Mouse (Mus musculus): ENCODE measurements around the gene Sema3a. TPM values are rescaled to one million over a fixed set of nuclear protein-coding genes. Genes with fewer than 3 reads are reported as not detected.
A peak's percentile ranks its signal among the peaks of the same experiment; 100 is the strongest.

The Sema3a gene
- polyA plus RNA-seq, 2 experiments: 22.1 to 43.8 TPM

DNA sequence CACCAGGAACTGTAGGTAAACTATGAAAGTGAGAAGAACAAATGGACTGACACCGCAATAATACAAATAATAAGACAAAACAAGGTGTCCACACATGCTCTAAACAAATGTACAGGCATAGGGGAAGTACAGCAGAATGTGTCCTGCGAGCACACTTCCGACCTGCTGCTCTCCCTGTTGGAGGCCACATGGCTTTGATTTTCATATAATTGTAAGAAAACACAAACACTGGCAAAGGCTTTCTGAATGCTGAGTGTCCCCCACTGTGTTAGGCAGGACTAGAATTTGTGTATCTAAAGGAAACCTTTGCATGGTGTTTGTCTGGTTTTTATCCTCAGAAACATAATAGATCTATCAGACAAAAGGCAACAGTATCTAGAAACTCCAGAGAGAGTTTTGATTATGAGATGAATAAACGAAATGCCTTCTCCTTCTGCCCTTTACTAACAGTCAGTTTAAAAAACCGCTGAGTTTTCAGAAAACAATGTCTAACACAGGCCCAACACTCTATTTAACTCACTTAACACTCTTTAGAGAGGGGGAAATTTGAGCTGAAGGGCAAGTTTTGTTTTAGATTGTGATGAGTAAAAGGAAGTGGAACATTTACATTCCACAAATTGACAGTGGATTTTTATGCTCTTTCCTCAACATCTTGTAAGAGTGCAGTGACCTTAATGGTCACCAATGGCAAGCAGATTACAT is 193.7 kb downstream of the Sema3a start:
- Histone ChIP-seq H3K27ac (replicated peaks; ENCODE audit: low read depth, low read length) (no peak overlapping the region), H3K36me3 (ENCODE audit: control insufficient read depth, insufficient read depth, low read length) (no peaks in the 10 kb centered on the region), H3K9ac (ENCODE audit: low read depth, low read length, severe bottlenecking) (no peak overlapping the region), H3K4me1 (ENCODE audit: control insufficient read depth, insufficient read depth, low read length) (peaks cover 5% of the 10 kb centered on the region; the same call in 1 of the 2 replicates), H3K4me2 (replicated peaks; ENCODE audit: low read depth, low read length, severe bottlenecking) (no peak overlapping the region), H3K4me3 (replicated peaks; ENCODE audit: low read length) (no peak overlapping the region), H3K27me3 (ENCODE audit: control insufficient read depth, insufficient read depth, low read length) (no peaks in the 10 kb centered on the region), H3K9me3 (ENCODE audit: control insufficient read depth, low read length) (no peaks in the 10 kb centered on the region)
- ATAC-seq (ENCODE audit: low FRiP score, low read depth) (no peak), DNase-seq (ENCODE audit: low spot score) (no peak)
- 42% methylated on average over 5 of the region's 5 CpGs for WGBS
- no peak for TF ChIP-seq POLR2A (IDR thresholded peaks at IDR 0.05; ENCODE audit: borderline replicate concordance, extremely low read depth, insufficient read depth, insufficient read length)

DNA sequence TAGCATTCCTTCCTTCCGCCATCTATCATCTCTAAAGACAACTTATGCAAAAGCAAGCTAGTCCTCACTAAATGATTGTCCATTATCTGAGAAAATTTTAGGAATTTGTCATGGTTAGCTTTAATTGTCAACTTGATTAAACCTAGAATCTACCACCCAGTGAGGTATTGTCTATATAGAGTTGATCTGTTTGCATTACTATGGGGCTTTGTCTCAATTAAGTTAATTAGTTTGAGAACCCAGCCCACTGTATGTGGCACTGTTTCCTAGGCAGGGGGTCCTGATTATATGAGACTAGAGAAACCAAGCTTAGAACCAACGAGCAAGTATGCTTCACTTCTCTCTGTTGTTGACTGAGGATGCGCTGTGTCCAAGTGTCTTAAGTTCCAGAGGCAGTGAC is 194.9 kb downstream of the Sema3a start:
- Histone ChIP-seq H3K9me3 (ENCODE audit: control insufficient read depth, low read length) (no peaks in the 10 kb centered on the region), H3K9ac (ENCODE audit: low read depth, low read length, severe bottlenecking) (no peak overlapping the region), H3K27ac (replicated peaks; ENCODE audit: low read depth, low read length) (no peak overlapping the region), H3K36me3 (ENCODE audit: control insufficient read depth, insufficient read depth, low read length) (no peaks in the 10 kb centered on the region), H3K4me1 (ENCODE audit: control insufficient read depth, insufficient read depth, low read length) (peaks cover 5% of the 10 kb centered on the region; the same call in 1 of the 2 replicates), H3K4me2 (replicated peaks; ENCODE audit: low read depth, low read length, severe bottlenecking) (no peak overlapping the region), H3K27me3 (ENCODE audit: control insufficient read depth, insufficient read depth, low read length) (no peaks in the 10 kb centered on the region), H3K4me3 (replicated peaks; ENCODE audit: low read length) (no peak overlapping the region)
- ATAC-seq (ENCODE audit: low FRiP score, low read depth) (no peak), DNase-seq (ENCODE audit: low spot score) (no peak)
- 79% methylated on average over 3 of the region's 3 CpGs for WGBS
- no peak for TF ChIP-seq POLR2A (IDR thresholded peaks at IDR 0.05; ENCODE audit: borderline replicate concordance, extremely low read depth, insufficient read depth, insufficient read length)

DNA sequence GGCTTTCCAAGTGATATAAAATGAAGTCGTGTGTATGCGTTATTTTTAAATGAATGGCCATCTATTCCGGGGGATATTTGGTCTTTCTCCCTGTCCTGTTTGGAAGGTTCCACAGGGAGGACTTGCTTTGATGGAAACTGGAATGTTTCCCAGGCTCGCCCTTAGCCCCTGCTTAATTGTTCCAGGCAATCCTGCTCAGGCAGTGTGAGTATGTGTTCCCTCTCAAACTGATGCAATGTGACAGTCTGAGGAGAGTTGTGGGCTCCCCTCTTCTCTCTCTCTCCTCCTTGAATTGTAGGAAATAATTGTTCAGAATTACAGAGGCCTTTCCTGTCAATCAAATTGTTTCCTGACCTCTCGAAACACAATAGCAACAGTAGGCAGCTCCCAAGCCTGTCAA is 202.1 kb downstream of the Sema3a start:
- H3K27me3 ChIP-seq (ENCODE audit: control insufficient read depth, insufficient read depth, low read length): no peaks in the 10 kb centered on the region
- H3K4me2 ChIP-seq (replicated peaks; ENCODE audit: low read depth, low read length, severe bottlenecking): no peak overlapping the region
- H3K4me3 ChIP-seq (replicated peaks; ENCODE audit: low read length): no peak overlapping the region
- ATAC-seq (ENCODE audit: low FRiP score, low read depth) (no peak), DNase-seq (ENCODE audit: low spot score) (no peak)
- 56% methylated on average over 5 of the region's 5 CpGs for WGBS
- no peak for TF ChIP-seq POLR2A (IDR thresholded peaks at IDR 0.05; ENCODE audit: borderline replicate concordance, extremely low read depth, insufficient read depth, insufficient read length)
- peaks cover 4% of the 10 kb centered on the region for H3K4me1 ChIP-seq (ENCODE audit: control insufficient read depth, insufficient read depth, low read length)
- H3K36me3 ChIP-seq (ENCODE audit: control insufficient read depth, insufficient read depth, low read length): no peaks in the 10 kb centered on the region
- H3K9ac ChIP-seq (ENCODE audit: low read depth, low read length, severe bottlenecking): no peak overlapping the region
- no peak overlapping the region for H3K27ac ChIP-seq (replicated peaks; ENCODE audit: low read depth, low read length)
- H3K9me3 ChIP-seq (ENCODE audit: control insufficient read depth, low read length): no peaks in the 10 kb centered on the region

DNA sequence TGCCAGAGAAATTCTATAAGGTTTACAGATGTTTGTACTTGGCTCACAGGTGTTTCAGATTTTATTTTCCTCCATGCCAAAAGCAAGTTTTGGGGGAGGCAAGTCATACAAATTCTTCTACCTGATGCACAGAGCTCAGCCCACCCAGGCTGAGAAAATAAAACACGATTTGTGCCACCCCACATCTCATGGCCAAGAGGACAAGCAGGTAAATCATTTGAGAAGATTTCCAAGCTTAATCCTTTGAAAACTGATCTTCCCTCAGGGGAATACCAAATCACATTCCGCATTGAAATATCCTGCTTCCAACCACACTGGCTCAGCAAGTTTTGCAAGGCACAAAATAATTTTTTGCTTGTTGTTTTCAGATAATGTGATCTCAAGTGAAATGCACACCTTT is 206.2 kb downstream of the Sema3a start:
- Histone ChIP-seq H3K4me2 (replicated peaks; ENCODE audit: low read depth, low read length, severe bottlenecking) (no peak overlapping the region), H3K36me3 (ENCODE audit: control insufficient read depth, insufficient read depth, low read length) (no peaks in the 10 kb centered on the region), H3K27me3 (ENCODE audit: control insufficient read depth, insufficient read depth, low read length) (no peaks in the 10 kb centered on the region), H3K4me1 (ENCODE audit: control insufficient read depth, insufficient read depth, low read length) (peaks cover 4% of the 10 kb centered on the region), H3K9me3 (ENCODE audit: control insufficient read depth, low read length) (no peaks in the 10 kb centered on the region), H3K27ac (replicated peaks; ENCODE audit: low read depth, low read length) (no peak overlapping the region), H3K4me3 (replicated peaks; ENCODE audit: low read length) (no peak overlapping the region), H3K9ac (ENCODE audit: low read depth, low read length, severe bottlenecking) (no peak overlapping the region)
- peak; percentile 51 for DNase-seq (ENCODE audit: low spot score)
- no peak for TF ChIP-seq POLR2A (IDR thresholded peaks at IDR 0.05; ENCODE audit: borderline replicate concordance, extremely low read depth, insufficient read depth, insufficient read length)
- no peak for ATAC-seq (ENCODE audit: low FRiP score, low read depth)
- 18% methylated on average over 2 of the region's 2 CpGs for WGBS

GRCm38 (mm10) chr5:13337665-13338064 is 212.5 kb downstream of the Sema3a start:
- no peak for ATAC-seq (ENCODE audit: low FRiP score, low read depth)
- no peak overlapping the region for H3K4me2 ChIP-seq (replicated peaks; ENCODE audit: low read depth, low read length, severe bottlenecking)
- DNase-seq (ENCODE audit: low spot score): no peak
- WGBS: 80% methylated on average over 1 of the region's 1 CpGs
- H3K9me3 ChIP-seq (ENCODE audit: control insufficient read depth, low read length): no peaks in the 10 kb centered on the region
- no peaks in the 10 kb centered on the region for H3K36me3 ChIP-seq (ENCODE audit: control insufficient read depth, insufficient read depth, low read length)
- no peak overlapping the region for H3K27ac ChIP-seq (replicated peaks; ENCODE audit: low read depth, low read length)
- no peak for TF ChIP-seq POLR2A (IDR thresholded peaks at IDR 0.05; ENCODE audit: borderline replicate concordance, extremely low read depth, insufficient read depth, insufficient read length)
- no peak overlapping the region for H3K4me3 ChIP-seq (replicated peaks; ENCODE audit: low read length)
- H3K9ac ChIP-seq (ENCODE audit: low read depth, low read length, severe bottlenecking): no peak overlapping the region
- H3K27me3 ChIP-seq (ENCODE audit: control insufficient read depth, insufficient read depth, low read length): no peaks in the 10 kb centered on the region
- H3K4me1 ChIP-seq (ENCODE audit: control insufficient read depth, insufficient read depth, low read length): no peaks in the 10 kb centered on the region
